Mouse (Mus musculus) small intestine, adult 2 months (tissue): ENCODE data around the gene Cdc42ep1. TPM values are rescaled to one million over a fixed set of nuclear protein-coding genes. Genes with fewer than 3 reads are reported as not detected.
A peak's percentile ranks its signal among the peaks of the same experiment; 100 is the strongest.

Experiments used
- H3K27ac ChIP-seq: fragments of 200-500 bp; 2 replicates; pipeline ENCODE4 v1.5.1; 2012; ENCODE audit warnings: low read depth, low read length, control low read depth, inconsistent platforms; ENCODE audit not compliant: insufficient read depth
- H3K27me3 ChIP-seq: fragments of 200-500 bp; 2 replicates; pipeline ENCODE4 v1.6.1; 2012; ENCODE audit warnings: mild to moderate bottlenecking, moderate library complexity, low read length, inconsistent platforms; ENCODE audit not compliant: control insufficient read depth, insufficient read depth
- H3K36me3 ChIP-seq: fragments of 200-500 bp; 2 replicates; pipeline ENCODE4 v1.6.1; 2012; ENCODE audit warnings: mild to moderate bottlenecking, low read length, control low read depth, inconsistent platforms; ENCODE audit not compliant: control insufficient read depth, insufficient read depth
- H3K4me1 ChIP-seq: fragments of 200-500 bp; 2 replicates; pipeline ENCODE4 v1.6.1; 2012; ENCODE audit warnings: low read length, inconsistent platforms, mixed read lengths; ENCODE audit not compliant: control insufficient read depth, insufficient read depth, insufficient read length
- H3K4me3 ChIP-seq: fragments of 200-500 bp; 2 replicates; pipeline ENCODE4 v1.5.1; 2012; ENCODE audit warnings: low read depth, mild to moderate bottlenecking, control low read depth, inconsistent platforms, low read length, moderate library complexity
- CTCF ChIP-seq: fragments of 200-500 bp; IDR thresholded peaks from 2 replicates; pipeline ENCODE4 v1.5.1; 2012; ENCODE audit warnings: low read depth, mild to moderate bottlenecking, control low read depth, inconsistent platforms, low read length, moderate library complexity, mixed read lengths; ENCODE audit not compliant: insufficient replicate concordance, insufficient read length; ENCODE audit errors: extremely low read depth
- POLR2A ChIP-seq: fragments of 200-500 bp; IDR thresholded peaks from 2 replicates; pipeline ENCODE4 v1.6.1; 2012; ENCODE audit warnings: low read depth, mild to moderate bottlenecking, control low read depth, inconsistent platforms, low read length, moderate library complexity
- WGBS: fragments of 180-500 bp; shearing (Covaris S2); methylation state at CpG from one replicate; pipeline ENCODE4 v1.1.7; 2018; 5-methylcytosine and 5-hydroxymethylcytosine counted together
- polyA plus RNA-seq: library from polyadenylated mRNA; depleted of rRNA; stranded (reverse); fragments of >200 nt; gene quantifications from 2 replicates; pipeline ENCODE4 v1.2.3, GENCODE M21; 2012; rRNA removed

Gene Cdc42ep1
- polyA plus RNA-seq, 1 experiment, result 18.9 TPM

DNA sequence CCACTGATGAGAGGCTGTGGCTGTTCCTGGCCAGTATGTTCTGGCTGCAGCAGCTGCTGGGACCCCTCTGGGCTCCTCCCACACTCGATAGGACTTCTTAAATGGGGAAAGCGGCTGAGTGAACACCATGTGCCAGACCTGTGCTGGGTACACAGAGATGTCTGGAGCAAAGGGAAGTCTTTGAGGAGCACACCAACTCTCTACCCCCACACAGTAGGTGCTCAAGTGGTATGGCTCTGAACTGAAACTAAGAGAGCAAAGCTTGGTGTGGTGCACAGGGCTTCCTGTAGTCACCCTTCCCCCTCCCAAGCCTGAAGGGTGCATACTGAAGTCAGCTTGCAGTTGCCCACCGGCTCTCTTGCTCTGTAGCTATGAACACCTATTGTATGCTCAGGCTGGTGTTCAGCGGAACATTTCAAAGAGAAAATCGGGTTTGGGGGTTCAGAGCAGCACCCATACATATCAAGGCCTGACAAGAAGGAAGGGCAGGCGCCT, 56.1 kb downstream of the Cdc42ep1 start:
- TF ChIP-seq CTCF (no peak), POLR2A (no peak)
- Histone ChIP-seq H3K4me3 (peak overlapping the region; percentile 3; the same call in 1 of the 2 replicates), H3K36me3 (peaks cover 11% of the 10 kb centered on the region), H3K4me1 (peaks cover 45% of the 10 kb centered on the region), H3K27me3 (no peaks in the 10 kb centered on the region), H3K27ac (peak overlapping the region; percentile 76; the same call in 1 of the 2 replicates)
- 71% methylated on average over 6 of the region's 6 CpGs for WGBS

DNA sequence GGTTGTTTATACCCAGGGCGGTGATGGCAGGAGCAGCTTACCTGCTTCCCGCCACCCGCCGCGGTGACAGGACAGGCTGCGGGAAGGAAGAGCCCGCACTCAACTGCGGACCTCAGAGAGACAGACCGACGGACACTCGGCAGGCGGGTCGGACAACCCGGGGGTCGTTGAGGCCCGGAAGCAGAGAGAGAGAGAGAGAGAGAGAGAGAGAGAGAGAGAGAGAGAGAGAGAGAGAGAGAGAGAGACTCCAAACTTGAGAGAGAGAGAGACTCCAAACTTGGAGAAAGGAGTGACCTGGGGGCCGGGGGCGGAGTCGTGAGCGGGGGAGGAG, 57.0 kb downstream of the Cdc42ep1 start, which contains the start of gene Gm49510:
Gene Gm49510, plus strand, starts transcription at position 259 of the 331 bp plus-strand sequence.
- no peak for TF ChIP-seq CTCF
- 1% methylated on average over 20 of the region's 20 CpGs for WGBS
- Histone ChIP-seq H3K4me1 (peaks cover 45% of the 10 kb centered on the region), H3K27me3 (no peaks in the 10 kb centered on the region), H3K4me3 (peak within 1 kb of the TSS; percentile 79), H3K36me3 (peaks cover 3% of the 10 kb centered on the region), H3K27ac (peak within 1 kb of the TSS; percentile 76)

DNA sequence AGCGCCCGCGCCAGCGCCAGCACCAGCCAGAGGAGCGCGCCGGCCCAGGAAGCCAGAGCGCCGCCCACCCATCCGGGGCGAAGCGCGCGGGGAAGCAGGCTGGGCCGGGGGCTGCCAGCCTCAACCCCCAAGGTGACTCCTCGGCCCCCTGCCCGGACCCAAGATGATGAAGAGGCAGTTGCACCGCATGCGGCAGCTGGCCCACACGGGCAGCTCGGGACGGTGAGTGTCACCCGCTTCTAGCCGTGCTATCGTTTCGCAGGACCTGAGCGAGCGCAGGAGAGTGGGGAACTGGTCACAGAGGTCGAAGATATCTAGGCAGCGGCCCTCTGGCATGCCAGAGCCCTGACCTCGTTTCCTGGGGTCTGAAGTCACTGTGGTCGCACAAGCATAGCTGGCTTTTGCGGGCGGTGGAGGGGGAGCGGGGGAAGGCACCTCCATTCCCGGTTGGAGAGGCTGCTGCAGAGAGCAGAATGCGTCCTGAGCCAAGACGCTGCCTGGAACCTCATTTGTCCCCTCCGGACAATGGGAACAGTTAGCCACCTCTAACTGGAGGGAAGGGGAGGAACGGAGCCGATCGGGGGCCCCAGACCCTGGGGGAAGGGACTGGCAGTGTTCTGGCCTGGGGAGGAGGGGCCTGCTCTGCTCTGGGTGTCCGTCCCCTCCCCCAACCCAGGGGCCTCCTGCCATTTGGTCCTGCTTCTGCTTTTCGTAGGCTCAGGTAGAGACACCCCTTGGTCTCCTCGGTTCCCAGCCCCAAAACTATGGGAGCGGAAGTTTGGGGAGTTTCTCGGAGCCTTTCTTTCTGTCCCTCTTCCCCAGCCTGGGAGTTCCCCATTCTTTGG, 57.5 kb downstream of the Cdc42ep1 start, which contains the start of gene Sh3bp1:
Gene Sh3bp1, plus strand, starts transcription at position 29 of the 845 bp plus-strand sequence.
- Histone ChIP-seq H3K27ac (peak within 1 kb of the TSS; percentile 76), H3K4me3 (peak within 1 kb of the TSS; percentile 79), H3K27me3 (no peaks in the 10 kb centered on the region), H3K36me3 (peaks cover 5% of the 10 kb centered on the region; the same call in 1 of the 2 replicates), H3K4me1 (peaks cover 42% of the 10 kb centered on the region)
- no peak for TF ChIP-seq POLR2A
- TF ChIP-seq CTCF, result no peak
- WGBS, result 7% methylated on average over 47 of the region's 47 CpGs

Other genes starting within 250 kb of the Cdc42ep1 start
- gene Cyth4, start 245.6 kb upstream of the Cdc42ep1 start, polyA plus RNA-seq, result 11.2 and 12.7 TPM in 2 replicates
- 0.14 and 0.35 TPM in 2 replicates for gene Elfn2, start 123.9 kb upstream of the Cdc42ep1 start, polyA plus RNA-seq
- 4.7 and 7.9 TPM in 2 replicates for gene Mfng, start 69.1 kb upstream of the Cdc42ep1 start, polyA plus RNA-seq
- gene Card10, start 39.6 kb upstream of the Cdc42ep1 start, polyA plus RNA-seq, result 15.8 and 28.3 TPM in 2 replicates
- gene Lgals2, start 12.9 kb downstream of the Cdc42ep1 start, polyA plus RNA-seq, result 637 and 2,134 TPM in 2 replicates
- 62.5 and 105 TPM in 2 replicates for gene Gga1, start 34.6 kb downstream of the Cdc42ep1 start, polyA plus RNA-seq
- 0.13 TPM in 1 of 2 replicates, not detected in the other for gene Gm49510, start 57.0 kb downstream of the Cdc42ep1 start, polyA plus RNA-seq
- gene Sh3bp1, start 57.1 kb downstream of the Cdc42ep1 start, polyA plus RNA-seq, result 41.3 and 48.8 TPM in 2 replicates
- 3.9 and 4.2 TPM in 2 replicates for gene Pdxp, start 71.3 kb downstream of the Cdc42ep1 start, polyA plus RNA-seq
- 51.7 and 77.0 TPM in 2 replicates for gene Lgals1, start 84.1 kb downstream of the Cdc42ep1 start, polyA plus RNA-seq
- gene Nol12, start 92.3 kb downstream of the Cdc42ep1 start, polyA plus RNA-seq, result 7.3 and 11.7 TPM in 2 replicates
- 43.3 and 123 TPM in 2 replicates for gene Triobp, start 105.1 kb downstream of the Cdc42ep1 start, polyA plus RNA-seq
- 120 and 218 TPM in 2 replicates for gene H1f0, start 185.8 kb downstream of the Cdc42ep1 start, polyA plus RNA-seq
- gene Galr3, start 199.3 kb downstream of the Cdc42ep1 start, polyA plus RNA-seq, result 2.2 and 8.0 TPM in 2 replicates
- gene Ankrd54, start 220.3 kb downstream of the Cdc42ep1 start, polyA plus RNA-seq, result 70.4 and 92.7 TPM in 2 replicates
- 52.5 and 88.3 TPM in 2 replicates for gene Eif3l, start 232.6 kb downstream of the Cdc42ep1 start, polyA plus RNA-seq